Mouse (Mus musculus) lung, embryonic 16.5 days (tissue): Measurements from ENCODE around the gene Tnpo2. TPM values are rescaled to one million over a fixed set of nuclear protein-coding genes. Genes with fewer than 3 reads are reported as not detected.
A peak's percentile ranks its signal among the peaks of the same experiment; 100 is the strongest.

Experiments
- ATAC-seq: fragments of 200-750 bp; cut with Nextera tagmentation; 2 replicates; pipeline ENCODE4 v1.8.0; 2017; ENCODE audit warnings: low read depth, mild to moderate bottlenecking, moderate library complexity
- H3K27ac ChIP-seq: fragments of 300-500 bp; sonication (generic); 2 replicates; pipeline ENCODE4 v1.5.1; 2014; ENCODE audit warnings: mild to moderate bottlenecking, control low read depth, low read length
- H3K27me3 ChIP-seq: fragments of 300-500 bp; sonication (generic); 2 replicates; pipeline ENCODE4 v1.6.1; 2014; ENCODE audit warnings: low read depth, low read length, mixed read lengths; ENCODE audit not compliant: control insufficient read depth, insufficient read depth
- H3K36me3 ChIP-seq: fragments of 300-500 bp; sonication (generic); 2 replicates; pipeline ENCODE4 v1.6.1; 2014; ENCODE audit warnings: low read length; ENCODE audit not compliant: control insufficient read depth, insufficient read depth
- H3K4me1 ChIP-seq: fragments of 300-500 bp; sonication (generic); replicated peaks from 2 replicates; pipeline ENCODE4 v1.6.1; 2014; ENCODE audit warnings: low read length, mixed read lengths; ENCODE audit not compliant: control insufficient read depth, insufficient read depth
- H3K4me2 ChIP-seq: fragments of 300-500 bp; sonication (generic); 2 replicates; pipeline ENCODE4 v1.6.1; 2014; ENCODE audit warnings: low read depth, low read length, control low read depth
- H3K4me3 ChIP-seq: fragments of 300-500 bp; sonication (generic); 2 replicates; pipeline ENCODE4 v1.5.1; 2014; ENCODE audit warnings: mild to moderate bottlenecking, low read length, control low read depth
- H3K9ac ChIP-seq: fragments of 300-500 bp; sonication (generic); 2 replicates; pipeline ENCODE4 v1.6.1; 2014; ENCODE audit warnings: low read length, control low read depth
- H3K9me3 ChIP-seq: fragments of 300-500 bp; sonication (generic); 2 replicates; pipeline ENCODE4 v1.6.1; 2016; ENCODE audit warnings: low read length; ENCODE audit not compliant: control insufficient read depth
- WGBS: fragments of 180-500 bp; shearing (Covaris S2); extraction: QIAGEN DNeasy Blood & Tissue Kit; methylation state at CpG from one replicate; pipeline ENCODE4 v1.1.7; 2014; 5-methylcytosine and 5-hydroxymethylcytosine counted together
- polyA plus RNA-seq: library from polyadenylated mRNA; unstranded; fragments of >200 nt; fragmentation: Nextera tagmentation; extraction: Ambion mirVana; gene quantifications from 2 replicates; pipeline ENCODE4 v1.2.1, GENCODE M21; 2015

Tnpo2 gene
- polyA plus RNA-seq, 1 experiment from 2014 or later: 29.5 TPM

DNA sequence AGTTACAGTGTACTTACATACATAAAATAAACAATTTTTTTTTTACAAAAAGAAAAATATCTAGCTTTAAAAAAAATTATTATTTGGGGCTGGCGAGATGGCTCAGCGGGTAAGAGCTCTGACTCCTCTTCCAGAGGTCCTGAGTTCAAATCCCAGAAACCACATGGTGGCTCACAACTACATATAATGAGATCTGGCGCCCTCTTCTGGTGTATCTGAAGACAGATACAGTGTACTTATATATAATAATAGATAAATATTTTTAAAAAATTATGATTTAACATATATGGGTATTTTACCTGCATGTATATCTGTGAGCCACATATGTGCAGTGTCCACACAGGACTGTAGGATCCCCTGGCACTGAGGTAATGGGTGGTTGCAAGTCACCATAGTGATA lies 49.5 kb downstream of the Tnpo2 start:
- Histone ChIP-seq H3K27ac (no peak overlapping the region), H3K27me3 (no peaks in the 10 kb centered on the region), H3K9ac (no peak overlapping the region), H3K4me2 (no peak overlapping the region), H3K4me1 (peaks cover 18% of the 10 kb centered on the region), H3K4me3 (no peak overlapping the region), H3K9me3 (no peaks in the 10 kb centered on the region), H3K36me3 (peaks cover 18% of the 10 kb centered on the region)
- 76% methylated on average over 3 of the region's 3 CpGs for WGBS
- no peak for ATAC-seq

DNA sequence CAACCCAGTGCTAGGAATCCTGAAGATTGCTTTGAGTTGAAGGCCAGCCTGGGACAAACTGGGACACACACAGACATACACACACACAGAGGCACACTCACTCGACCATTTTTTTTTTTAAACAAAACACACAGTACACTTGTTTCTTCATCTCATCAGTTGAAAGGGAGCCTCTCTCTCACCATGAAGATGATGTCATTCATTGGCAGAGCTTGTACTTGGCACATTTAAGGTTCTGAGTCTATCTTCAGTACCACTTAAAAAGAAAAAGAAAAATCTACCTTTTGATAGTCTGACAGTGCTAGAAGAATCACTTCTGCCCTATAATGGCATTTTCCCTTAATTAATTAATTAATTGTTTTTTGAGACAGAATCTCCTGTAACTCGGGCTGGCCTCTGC lies 52.1 kb downstream of the Tnpo2 start:
- H3K4me2 ChIP-seq: no peak overlapping the region
- no peak overlapping the region for H3K4me3 ChIP-seq
- no peak for ATAC-seq
- no peaks in the 10 kb centered on the region for H3K9me3 ChIP-seq
- H3K27ac ChIP-seq: no peak overlapping the region
- WGBS: 70% methylated on average over 2 of the region's 2 CpGs
- no peaks in the 10 kb centered on the region for H3K27me3 ChIP-seq
- peaks cover 20% of the 10 kb centered on the region for H3K36me3 ChIP-seq
- no peak overlapping the region for H3K9ac ChIP-seq
- H3K4me1 ChIP-seq: peaks cover 4% of the 10 kb centered on the region

DNA sequence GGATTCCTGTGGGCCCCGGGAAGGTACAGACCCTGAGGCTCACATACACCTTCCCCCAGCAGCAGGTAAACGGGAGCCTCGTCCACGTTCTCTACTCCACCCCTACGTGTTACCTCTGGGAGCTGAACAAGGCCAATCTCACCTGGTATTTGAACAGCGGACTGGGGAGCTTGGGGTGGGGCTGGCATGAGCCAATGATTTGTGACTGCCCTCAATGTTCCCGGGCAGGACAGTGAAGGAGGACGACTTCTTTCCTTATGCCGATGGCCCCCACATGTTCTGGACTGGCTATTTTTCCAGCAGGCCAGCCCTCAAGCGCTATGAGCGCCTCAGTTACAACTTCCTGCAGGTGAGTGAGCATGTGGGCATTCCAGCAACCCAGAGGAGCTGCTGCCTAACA lies 54.1 kb downstream of the Tnpo2 start:
- Histone ChIP-seq H3K9me3 (no peaks in the 10 kb centered on the region), H3K4me3 (no peak overlapping the region), H3K27me3 (no peaks in the 10 kb centered on the region), H3K9ac (no peak overlapping the region), H3K36me3 (peaks cover 21% of the 10 kb centered on the region), H3K27ac (no peak overlapping the region), H3K4me1 (no peaks in the 10 kb centered on the region), H3K4me2 (no peak overlapping the region)
- 81% methylated on average over 11 of the region's 11 CpGs for WGBS
- ATAC-seq: no peak

- no peak for ATAC-seq
- Histone ChIP-seq H3K9ac (no peak overlapping the region), H3K4me3 (no peak overlapping the region), H3K9me3 (no peaks in the 10 kb centered on the region), H3K4me2 (no peak overlapping the region), H3K36me3 (peaks cover 18% of the 10 kb centered on the region), H3K27ac (no peak overlapping the region), H3K4me1 (no peaks in the 10 kb centered on the region), H3K27me3 (no peaks in the 10 kb centered on the region)
- WGBS: 36% methylated on average over 21 of the region's 21 CpGs
Observed at GRCm38 (mm10) chr8:85091526-85092090, 54.9 kb downstream of the Tnpo2 start.

DNA sequence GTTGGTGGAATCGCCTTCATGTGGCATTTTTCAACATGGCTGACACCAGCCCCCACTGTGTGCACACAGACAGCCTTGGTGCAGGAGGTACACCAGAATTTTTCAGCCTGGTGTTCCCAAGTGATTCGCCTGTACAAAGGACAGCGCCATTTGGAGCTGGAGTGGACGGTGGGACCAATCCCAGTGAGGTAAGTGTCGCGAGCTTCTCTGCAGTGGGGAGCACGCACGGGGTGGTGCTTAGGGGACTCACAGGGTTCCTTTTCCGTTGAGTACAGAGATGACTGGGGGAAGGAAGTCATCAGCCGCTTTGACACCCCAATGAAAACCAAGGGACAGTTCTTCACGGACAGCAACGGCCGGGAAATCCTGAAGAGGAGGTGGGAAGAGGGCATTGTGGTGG lies 58.3 kb downstream of the Tnpo2 start:
- H3K36me3 ChIP-seq: peaks cover 13% of the 10 kb centered on the region
- ATAC-seq: no peak
- no peaks in the 10 kb centered on the region for H3K27me3 ChIP-seq
- H3K4me1 ChIP-seq: no peaks in the 10 kb centered on the region; the same call in 1 of the 2 replicates
- no peak overlapping the region for H3K4me2 ChIP-seq
- H3K27ac ChIP-seq: no peak overlapping the region
- no peak overlapping the region for H3K4me3 ChIP-seq
- no peak overlapping the region for H3K9ac ChIP-seq
- no peaks in the 10 kb centered on the region for H3K9me3 ChIP-seq
- 90% methylated on average over 13 of the region's 13 CpGs for WGBS

- H3K27me3 ChIP-seq: no peaks in the 10 kb centered on the region
- no peaks in the 10 kb centered on the region; the same call in 1 of the 2 replicates for H3K4me1 ChIP-seq
- H3K4me3 ChIP-seq: no peak overlapping the region
- H3K9me3 ChIP-seq: no peaks in the 10 kb centered on the region
- H3K36me3 ChIP-seq: peaks cover 13% of the 10 kb centered on the region
- H3K27ac ChIP-seq: no peak overlapping the region
- H3K4me2 ChIP-seq: no peak overlapping the region
- WGBS: 93% methylated on average over 7 of the region's 7 CpGs
- no peak for ATAC-seq
- no peak overlapping the region for H3K9ac ChIP-seq
Observed at GRCm38 (mm10) chr8:85095566-85095965, 58.9 kb downstream of the Tnpo2 start.

GRCm38 (mm10) chr8:85096196-85096595 lies 59.5 kb downstream of the Tnpo2 start:
- Histone ChIP-seq H3K27me3 (no peaks in the 10 kb centered on the region), H3K36me3 (peaks cover 11% of the 10 kb centered on the region), H3K4me3 (no peak overlapping the region), H3K9me3 (no peaks in the 10 kb centered on the region), H3K27ac (no peak overlapping the region), H3K4me2 (no peak overlapping the region), H3K9ac (no peak overlapping the region), H3K4me1 (no peaks in the 10 kb centered on the region; the same call in 1 of the 2 replicates)
- WGBS: 91% methylated on average over 16 of the region's 16 CpGs
- ATAC-seq: no peak

- H3K4me3 ChIP-seq: no peak overlapping the region
- H3K9me3 ChIP-seq: no peaks in the 10 kb centered on the region; the same call in 1 of the 2 replicates
- peak; percentile 49 for ATAC-seq
- H3K36me3 ChIP-seq: peaks cover 11% of the 10 kb centered on the region
- H3K27ac ChIP-seq: no peak overlapping the region
- no peaks in the 10 kb centered on the region for H3K27me3 ChIP-seq
- H3K4me1 ChIP-seq: no peaks in the 10 kb centered on the region; the same call in 1 of the 2 replicates
- H3K4me2 ChIP-seq: no peak overlapping the region
- 60% methylated on average over 4 of the region's 4 CpGs for WGBS
- no peak overlapping the region for H3K9ac ChIP-seq
Observed at GRCm38 (mm10) chr8:85096850-85097249, 60.1 kb downstream of the Tnpo2 start.

- H3K4me1 ChIP-seq: no peaks in the 10 kb centered on the region; the same call in 1 of the 2 replicates
- H3K27me3 ChIP-seq: no peaks in the 10 kb centered on the region
- H3K9ac ChIP-seq: no peak overlapping the region
- no peak overlapping the region for H3K4me2 ChIP-seq
- WGBS: 78% methylated on average over 4 of the region's 4 CpGs
- no peak for ATAC-seq
- H3K27ac ChIP-seq: no peak overlapping the region
- no peaks in the 10 kb centered on the region; the same call in 1 of the 2 replicates for H3K9me3 ChIP-seq
- no peak overlapping the region for H3K4me3 ChIP-seq
- peaks cover 5% of the 10 kb centered on the region for H3K36me3 ChIP-seq
Observed at GRCm38 (mm10) chr8:85100076-85100665, 63.5 kb downstream of the Tnpo2 start.
